8 mouse cellular contexts compared by ENCODE assay signal in the genomic region with DNA sequence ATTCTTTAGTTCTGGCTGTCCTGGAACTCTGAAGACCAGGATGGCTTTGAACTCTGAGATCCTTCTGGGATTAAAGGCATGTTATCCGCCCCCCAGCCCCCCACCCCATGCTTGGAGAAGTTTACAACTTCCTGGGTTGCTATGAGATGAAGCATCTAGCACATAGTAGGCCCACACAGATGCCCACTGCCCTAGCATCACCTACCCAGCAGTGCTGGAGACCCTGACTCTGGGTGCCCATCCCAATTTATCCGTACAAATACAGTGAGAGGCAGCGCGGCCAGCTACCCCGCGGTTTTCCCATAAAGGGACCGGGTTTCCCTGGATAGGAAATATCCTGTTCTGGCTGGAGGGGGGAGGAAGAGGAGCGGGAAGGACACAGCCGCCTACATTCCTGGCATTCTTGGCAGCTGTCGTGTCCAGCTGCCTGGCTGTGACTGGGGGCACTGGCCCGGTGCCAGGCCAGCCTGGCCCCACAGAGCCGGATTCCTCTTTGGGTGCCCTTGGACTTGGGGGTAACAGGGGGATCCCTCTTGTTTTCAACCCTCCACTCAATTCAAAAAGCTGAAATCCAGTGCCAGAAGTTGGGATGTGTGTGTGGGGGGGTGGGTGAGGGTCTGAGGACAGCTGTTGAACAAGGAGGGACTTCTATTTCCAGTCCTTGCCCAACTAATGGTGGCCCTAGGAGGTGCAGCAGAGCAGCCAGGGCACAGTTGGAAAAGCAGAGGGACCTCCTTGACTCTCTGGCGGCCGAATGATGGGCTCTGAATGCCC. TPM values are rescaled to one million over a fixed set of nuclear protein-coding genes. Genes with fewer than 3 reads are reported as not detected.
DNase-seq lines count a peak whose midpoint lies in the region; ATAC-seq lines count a peak whose summit lies in the region.

No protein-coding gene starts in this region.

- H3K27me3 ChIP-seq in heart, embryonic 11.5 days (ENCODE audit: control insufficient read depth, insufficient read depth, low read length), result peaks cover 4% of the 10 kb centered on the region; the same call in 1 of the 2 replicates
- H3K27me3 ChIP-seq in kidney, embryonic 14.5 days (ENCODE audit: control insufficient read depth, insufficient read depth, low read length), result no peaks in the 10 kb centered on the region

- H3K9ac ChIP-seq in heart, embryonic 11.5 days (ENCODE audit: low read depth, low read length), result 0 out of 2 replicates have a peak overlapping the region, but pooled peaks have one; percentile 30
- no peak overlapping the region for H3K9ac ChIP-seq in kidney, embryonic 14.5 days (ENCODE audit: low read depth, low read length)

- no peaks in the 10 kb centered on the region for H3K36me3 ChIP-seq in heart, embryonic 11.5 days (ENCODE audit: control insufficient read depth, insufficient read depth, low read length)
- H3K36me3 ChIP-seq in kidney, embryonic 14.5 days (ENCODE audit: control insufficient read depth, insufficient read depth, low read length), result no peaks in the 10 kb centered on the region

- H3K9me3 ChIP-seq in heart, embryonic 11.5 days (replicated peaks; ENCODE audit: control insufficient read depth, low read length), result no peaks in the 10 kb centered on the region
- no peaks in the 10 kb centered on the region for H3K9me3 ChIP-seq in kidney, embryonic 14.5 days (ENCODE audit: control insufficient read depth, low read length)

- peak overlapping the region; percentile 20 for H3K4me2 ChIP-seq in heart, embryonic 11.5 days
- H3K4me2 ChIP-seq in kidney, embryonic 14.5 days (replicated peaks; ENCODE audit: low read depth, low read length), result no peak overlapping the region

- H3K4me3 ChIP-seq in heart, embryonic 11.5 days (ENCODE audit: low read depth, low read length), result no peak overlapping the region
- no peak overlapping the region for H3K4me3 ChIP-seq in kidney, embryonic 14.5 days (ENCODE audit: low read length)

- peak overlapping the region; percentile 70 for H3K27ac ChIP-seq in heart, embryonic 11.5 days (ENCODE audit: low read depth, low read length)
- peak overlapping the region; percentile 25; the same call in 1 of the 2 replicates for H3K27ac ChIP-seq in kidney, embryonic 14.5 days (ENCODE audit: low read depth, low read length)

- ATAC-seq in heart, embryonic 11.5 days (replicated peaks; ENCODE audit: insufficient number of reproducible peaks, low FRiP score, low TSS enrichment), result 0 out of 2 replicates have a peak, but pooled peaks have one; percentile 27
- ATAC-seq in kidney, embryonic 14.5 days (ENCODE audit: low FRiP score, low TSS enrichment), result peak; percentile 14; the same call in 1 of the 2 replicates

- 29% methylated on average over 14 of the region's 14 CpGs for WGBS in heart, embryonic 11.5 days (ENCODE audit: insufficient replicate concordance)
- WGBS in kidney, embryonic 14.5 days, result 41% methylated on average over 14 of the region's 14 CpGs

- H3K4me1 ChIP-seq in heart, embryonic 11.5 days (ENCODE audit: control insufficient read depth, insufficient read depth, low read length), result peaks cover 37% of the 10 kb centered on the region
- H3K4me1 ChIP-seq in kidney, embryonic 14.5 days (ENCODE audit: control insufficient read depth, insufficient read depth, low read length), result peaks cover 28% of the 10 kb centered on the region

- DNase-seq in urinary bladder, postnatal 14 days (ENCODE audit: low spot score), result peak; percentile 21
- DNase-seq in urinary bladder, adult 2 months (ENCODE audit: low spot score), result no peak
- DNase-seq in mesoderm, embryonic 11.5 days (ENCODE audit: low read depth, low spot score), result peak; percentile 67
- no peak for DNase-seq in B cell, adult 2 months
- DNase-seq in spleen, postnatal 36 days (ENCODE audit: low spot score in 2 of 2), result no peak
- DNase-seq in right cerebral cortex, adult 2 months (ENCODE audit: low spot score in 2 of 2), result no peak

RNA-seq across cellular contexts. Expression of a gene that starts 19.0 kb away (rescaled TPM):
- 57.3 and 57.6 TPM in 2 replicates for polyA plus RNA-seq in urinary bladder, adult 2 months (2012; rRNA removed)
- 0.72 and 1.1 TPM in 2 replicates for polyA plus RNA-seq in heart, embryonic 11.5 days (2014; fragmentation: Nextera tagmentation; extraction: Ambion mirVana)
- 1.5 and 2.0 TPM in 2 replicates for polyA plus RNA-seq in kidney, embryonic 14.5 days (2014; fragmentation: Nextera tagmentation; extraction: Ambion mirVana)

Comparison
In these comparisons a context has a peak if more than half of its experiments do, and no peak if none do; other contexts are left out.
1. DNase-seq: peak in urinary bladder, postnatal 14 days (single experiment) and mesoderm, embryonic 11.5 days (single experiment); none in urinary bladder, adult 2 months (single experiment), B cell, adult 2 months (0 of 2), spleen, postnatal 36 days (0 of 2) and right cerebral cortex, adult 2 months (0 of 2).
2. RNA of a gene that starts 19.0 kb away (polyA plus RNA-seq): 57.3 to 57.6 TPM in urinary bladder, adult 2 months; 1.5 to 2.0 TPM in kidney, embryonic 14.5 days and 0.72 to 1.1 TPM in heart, embryonic 11.5 days; every median in the first group is over 10 times any median in the second.